Mouse (Mus musculus) heart, adult 2 months (tissue): ENCODE results near the gene Dpysl5.

Experiments
- CTCF ChIP-seq: fragments of 200-600 bp; IDR thresholded peaks from 2 replicates; pipeline ENCODE4 v1.8.1; 2022; ENCODE audit warnings: antibody characterized with exemption, mild to moderate bottlenecking, moderate library complexity
- POLR2A ChIP-seq: fragments of 200-500 bp; IDR thresholded peaks from 2 replicates; pipeline ENCODE4 v1.6.1; 2011; ENCODE audit warnings: mild to moderate bottlenecking, low read depth, low read length, control low read depth; ENCODE audit not compliant: insufficient read depth

DNA sequence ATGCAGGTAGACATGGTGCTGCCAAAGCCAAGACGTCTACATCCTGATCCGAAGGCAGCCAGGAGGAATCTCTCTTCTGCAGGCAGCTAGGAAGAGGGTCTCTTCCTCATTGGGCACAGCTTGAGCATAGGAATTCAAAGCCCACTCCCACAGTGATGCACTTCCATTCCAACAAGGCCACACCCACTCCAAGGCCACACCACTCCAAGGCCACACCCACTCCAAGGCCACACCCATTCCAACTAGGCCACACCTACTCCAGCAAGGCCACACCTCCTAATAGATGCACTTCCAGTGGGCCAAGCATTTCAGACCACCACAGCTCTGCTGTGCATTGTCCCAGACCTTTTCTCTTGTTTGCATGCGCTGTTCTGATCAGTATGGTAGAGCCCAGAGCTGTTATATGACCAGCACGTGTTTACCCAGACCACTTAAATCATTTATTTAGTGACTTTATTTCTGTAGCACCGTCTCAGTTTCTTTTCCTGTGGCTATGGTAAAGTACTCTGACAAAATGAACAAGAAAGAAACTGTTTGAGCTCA, 14.9 kb downstream of the Dpysl5 start:
- TF ChIP-seq POLR2A (no peak), CTCF (no peak)
